Mouse (Mus musculus) ZHBTc4 (cell line): ENCODE measurements at regions not wholly inside any gene's neighbourhood (a gene's known extent, or its start where the extent isn't known, plus 50 kb on each side); places are given as distances from the start of the nearest gene placed in this dataset.
A peak's percentile ranks its signal among the peaks of the same experiment; 100 is the strongest.

Experiments
- DNase-seq: peaks from one replicate; pipeline ENCODE4 v3.0.0-alpha.2; 2011; ENCODE audit warnings: low read depth, low spot score

- DNase-seq, result no peak
Measured at GRCm38 (mm10) chr5:90030737-90031136, 147.6 kb upstream of the Adamts3 start.

GRCm38 (mm10) chr5:90029751-90030150, 146.6 kb upstream of the Adamts3 start:
- no peak for DNase-seq

- no peak for DNase-seq
Measured at GRCm38 (mm10) chr5:90026835-90027753, 144.0 kb upstream of the Adamts3 start.

- DNase-seq, result no peak
Measured at GRCm38 (mm10) chr5:90021447-90021846, 138.3 kb upstream of the Adamts3 start.

GRCm38 (mm10) chr5:90000758-90001157, 117.6 kb upstream of the Adamts3 start:
- no peak for DNase-seq

GRCm38 (mm10) chr5:89991568-89991967, 108.4 kb upstream of the Adamts3 start:
- no peak for DNase-seq

- DNase-seq, result peak; percentile 29
Measured at GRCm38 (mm10) chr5:89981627-89982026, 98.5 kb upstream of the Adamts3 start.

- no peak for DNase-seq
Measured at GRCm38 (mm10) chr5:89980204-89980603, 97.1 kb upstream of the Adamts3 start.

- DNase-seq, result peak; percentile 41
Measured at GRCm38 (mm10) chr5:89952611-89953010, 69.5 kb upstream of the Adamts3 start.

GRCm38 (mm10) chr5:89945660-89945925, 62.5 kb upstream of the Adamts3 start:
- DNase-seq, result no peak

GRCm38 (mm10) chr5:89944855-89945659, 61.9 kb upstream of the Adamts3 start:
- DNase-seq, result no peak

GRCm38 (mm10) chr5:89943276-89944127, 60.4 kb upstream of the Adamts3 start:
- no peak for DNase-seq

GRCm38 (mm10) chr5:89942244-89942643, 59.1 kb upstream of the Adamts3 start:
- no peak for DNase-seq

GRCm38 (mm10) chr5:89932999-89933398, 49.9 kb upstream of the Adamts3 start:
- DNase-seq, result no peak
